Mouse (Mus musculus) CH12F3 (cell line): Measurements from ENCODE around the gene Rpp25l.
"Not testable (repeated sequence)": the region's sequence is repeated elsewhere in the genome, so short reads cannot be mapped to it uniquely, and the experiment has no call there.

ENCODE experiments used
- in situ Hi-C: fragments of 300-500 bp; cut with MboI; formaldehyde crosslinking; loops from 2 replicates; pipeline ENCODE4 v1.14.3; 2020; ENCODE audit warnings: low sequenced_read_pairs

The Rpp25l gene

DNA sequence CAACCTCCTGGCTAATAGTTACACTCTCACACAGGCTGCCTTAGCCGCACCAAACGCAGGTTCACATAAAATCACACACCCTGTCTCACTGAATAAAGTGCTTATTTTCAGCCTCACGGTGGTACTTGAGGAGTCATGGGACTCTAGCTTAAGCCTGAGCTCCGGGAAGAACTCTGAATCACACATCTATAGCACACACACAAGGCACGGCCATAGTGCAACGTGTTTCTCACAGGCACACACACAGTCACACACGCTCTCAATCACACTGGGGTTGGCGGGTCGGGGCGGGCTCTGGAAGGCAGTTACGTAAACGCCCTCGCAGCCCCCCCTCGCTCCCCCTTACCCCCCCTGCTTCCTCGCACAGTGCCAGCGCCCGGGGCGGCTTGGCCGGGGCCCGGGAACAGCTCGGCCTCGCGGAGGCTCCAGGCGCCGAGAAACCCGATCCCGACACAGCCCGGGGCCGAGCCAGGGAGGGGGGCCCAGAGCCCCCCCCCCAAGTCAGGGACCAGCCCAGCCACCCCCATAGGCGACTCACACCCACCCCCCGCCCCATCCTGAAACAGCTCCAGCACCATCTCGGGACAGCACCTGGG is 14.8 kb downstream of the Rpp25l start:
- in situ Hi-C loops = not testable (repeated sequence)

DNA sequence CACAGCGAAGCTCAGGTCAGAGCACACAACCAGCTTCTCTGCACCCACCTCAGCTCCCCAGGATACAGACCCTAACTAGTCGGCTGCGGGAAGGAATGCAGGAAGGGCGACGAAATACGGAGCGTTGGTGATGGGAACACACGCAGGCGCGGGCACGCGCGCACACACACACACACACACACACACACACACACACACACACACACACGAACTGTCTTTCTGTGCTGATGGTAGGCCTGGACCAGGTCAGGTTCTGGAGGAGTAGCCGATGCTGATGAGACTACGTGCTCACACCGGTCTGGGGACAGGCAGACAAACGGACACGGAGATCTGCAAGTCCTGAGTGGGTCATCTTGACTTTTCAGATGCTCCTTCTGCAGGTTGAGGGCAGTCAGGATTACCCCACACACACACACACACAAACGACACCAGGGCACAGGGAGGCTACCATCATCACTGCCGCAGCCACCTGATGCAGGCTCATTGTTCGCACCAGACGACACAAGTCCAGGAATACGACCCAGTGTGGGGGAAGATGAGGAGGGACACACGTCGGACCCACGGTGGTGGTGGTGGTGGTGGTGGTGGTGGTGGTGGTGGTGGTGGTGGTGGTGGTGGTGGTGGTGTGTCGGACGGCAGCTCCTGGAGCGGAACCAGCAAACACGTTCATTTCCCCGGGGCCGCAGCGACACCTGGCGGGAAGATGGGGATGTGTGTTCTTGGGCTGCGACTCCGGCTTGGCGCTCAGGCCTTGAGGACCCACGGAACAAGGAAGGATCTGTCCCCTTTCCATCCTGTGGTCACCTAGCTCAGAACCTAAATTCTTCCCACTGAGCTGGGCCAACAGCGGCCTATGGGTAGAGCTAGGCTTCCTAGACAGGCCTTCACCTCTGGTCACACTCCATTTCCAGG is 16.1 kb downstream of the Rpp25l start, which contains the start of gene Cntfr:
TSS of gene Cntfr (minus strand) at position 160 of the 912 bp plus-strand sequence.
- in situ Hi-C loops = not testable (repeated sequence)

DNA sequence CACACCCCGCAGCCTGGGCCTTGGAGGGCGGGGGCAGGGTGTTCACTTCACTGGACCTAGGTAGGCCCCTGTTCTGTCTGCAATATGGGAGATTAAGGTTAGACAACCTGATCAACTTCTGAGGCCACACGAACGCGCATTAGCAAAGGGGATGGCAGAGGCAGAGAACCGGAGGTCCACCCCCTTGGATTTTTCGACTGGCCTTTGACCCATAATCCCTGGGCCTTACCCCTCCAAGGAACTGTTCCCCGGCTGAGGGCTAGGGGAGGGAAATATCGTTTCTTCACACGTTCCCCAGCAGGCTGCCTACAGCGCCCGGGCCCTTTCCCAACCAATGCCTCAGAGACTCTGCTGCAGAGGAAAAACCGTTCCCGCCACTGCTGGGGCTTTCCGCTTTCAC is 16.9 kb downstream of the Rpp25l start:
- in situ Hi-C loops = not testable (repeated sequence)

DNA sequence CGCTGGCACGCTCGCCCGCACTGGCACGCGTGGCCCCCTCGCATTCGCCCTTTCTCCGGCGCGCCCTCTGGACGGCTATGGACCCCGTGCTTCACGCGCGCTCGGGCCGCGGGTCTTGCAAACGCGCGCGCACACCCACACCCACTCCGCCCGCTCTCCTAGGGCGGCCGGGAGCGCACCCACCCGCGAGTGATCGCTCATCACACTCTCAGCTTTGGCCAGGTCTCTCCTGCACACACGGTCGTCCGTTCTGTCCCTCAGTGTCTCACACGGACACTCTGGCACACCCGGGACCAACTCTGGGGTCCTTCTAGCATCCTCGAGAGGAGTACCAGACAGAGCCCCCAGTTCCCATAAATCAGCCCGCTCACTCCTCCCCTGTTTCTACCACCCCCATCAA is 17.5 kb downstream of the Rpp25l start:
- in situ Hi-C loops = not testable (repeated sequence)

DNA sequence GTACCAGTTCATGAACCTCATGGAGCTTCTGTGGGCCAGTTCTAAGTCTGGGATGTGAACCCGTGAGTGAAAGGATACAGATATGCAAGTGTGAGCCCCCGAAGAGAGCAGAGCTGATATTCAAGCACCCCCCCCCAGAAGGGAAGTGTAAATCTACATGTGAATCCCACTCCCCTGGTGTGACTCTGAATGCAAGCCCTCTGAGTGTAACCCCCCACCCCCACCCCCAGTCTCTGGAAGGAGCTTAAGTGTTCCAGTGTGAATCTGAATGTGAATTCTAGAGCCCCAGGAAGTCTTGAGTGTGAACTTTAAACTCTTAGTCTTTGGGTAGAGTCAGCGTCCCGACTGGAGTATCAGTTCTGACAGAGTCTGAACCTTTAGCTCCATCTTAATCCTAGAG is 19.8 kb downstream of the Rpp25l start:
- in situ Hi-C loops = not testable (repeated sequence)

DNA sequence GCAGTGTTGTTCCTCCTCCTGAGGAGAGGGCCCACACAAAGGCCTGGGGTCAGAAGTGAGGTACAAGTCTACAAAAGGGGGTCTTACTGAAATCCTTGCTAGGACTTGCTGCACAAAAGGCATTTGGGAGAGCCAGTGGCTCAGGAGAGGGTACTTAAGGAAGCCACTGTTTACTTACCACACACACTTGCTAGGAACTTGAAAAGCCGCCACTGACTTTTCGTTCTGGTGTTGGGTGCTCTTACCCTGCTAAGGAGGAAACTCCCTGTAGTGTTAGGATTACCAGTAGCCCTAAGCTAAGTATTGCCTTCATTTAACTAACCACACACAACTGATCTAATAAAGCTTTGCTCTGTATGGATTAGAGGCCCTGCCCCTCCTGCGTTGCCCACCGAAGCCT is 23.3 kb downstream of the Rpp25l start:
- in situ Hi-C loops = not testable (repeated sequence)

DNA sequence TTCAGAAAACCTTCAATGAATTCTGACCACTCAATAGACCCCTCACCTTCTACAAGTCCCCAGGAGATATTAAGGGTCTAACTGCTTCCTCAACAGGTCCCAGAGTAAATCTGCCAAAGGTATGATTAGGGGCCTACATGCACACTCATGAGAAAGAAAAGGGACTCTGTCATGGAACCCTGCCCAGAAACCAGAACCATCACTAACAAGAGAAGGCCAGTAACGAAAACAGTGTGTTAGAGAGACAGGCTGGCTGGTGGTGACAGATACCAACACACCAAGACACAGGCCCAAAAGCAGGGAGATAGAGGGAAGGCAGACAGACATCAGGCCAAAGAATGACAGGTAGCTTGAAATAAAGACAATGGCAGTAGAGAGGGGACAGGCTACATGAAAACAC is 24.8 kb downstream of the Rpp25l start:
- in situ Hi-C loops = not testable (repeated sequence)

DNA sequence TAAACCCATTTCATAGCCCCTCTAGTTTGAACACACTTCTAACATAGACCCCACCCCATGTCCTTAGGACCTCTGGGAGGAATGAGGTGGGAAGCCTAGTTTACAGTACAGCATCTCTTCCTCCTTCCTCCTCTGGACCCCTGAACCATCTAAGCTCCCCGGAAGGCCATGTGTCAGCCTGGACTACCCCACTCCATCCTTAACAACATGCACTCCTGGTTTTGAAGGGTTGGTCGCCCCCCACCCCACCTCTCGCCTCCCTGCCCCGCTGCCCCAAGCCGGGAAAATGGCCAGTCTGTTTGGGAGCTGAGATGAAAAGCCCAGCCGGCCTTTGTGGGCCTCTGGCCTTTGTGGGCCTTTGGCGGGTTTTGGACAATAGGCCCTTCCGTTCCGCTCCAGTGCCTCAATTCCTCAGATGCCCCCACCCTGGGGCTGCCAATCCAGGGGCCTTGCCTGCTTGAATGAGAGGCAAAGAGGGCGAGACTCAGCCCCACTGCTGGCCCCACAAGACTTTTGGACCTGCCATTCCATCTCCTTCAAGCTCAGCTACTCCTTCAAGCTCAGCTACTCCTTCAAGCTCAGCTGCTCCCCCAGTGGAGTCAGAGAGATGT is 27.3 kb downstream of the Rpp25l start:
- in situ Hi-C loops = not testable (repeated sequence)

DNA sequence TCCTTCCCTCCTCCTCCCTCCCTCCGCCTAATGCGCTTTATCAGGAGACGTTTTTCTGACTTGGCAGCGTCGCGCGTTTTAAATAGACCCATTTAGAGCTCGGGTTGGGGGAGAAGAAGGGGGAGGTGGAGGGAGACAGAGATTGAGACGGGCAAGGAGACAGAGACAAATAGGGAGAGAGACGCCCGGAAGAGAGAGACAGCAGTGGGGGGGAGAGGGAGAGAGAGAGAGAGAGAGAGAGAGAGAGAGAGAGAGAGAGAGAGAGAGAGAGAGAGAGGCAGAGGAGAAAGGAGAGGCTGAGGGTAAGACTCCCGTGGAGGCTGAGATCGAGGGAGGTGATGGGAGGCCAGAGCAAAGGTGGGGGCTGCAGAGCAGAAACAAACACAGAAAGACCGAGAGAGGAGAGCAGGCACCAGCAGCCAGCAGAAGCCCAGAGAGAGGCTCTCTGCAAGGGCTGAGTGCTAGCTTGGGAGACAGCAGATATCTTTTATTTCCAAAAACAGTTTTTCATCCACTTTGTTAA is 28.3 kb downstream of the Rpp25l start:
- in situ Hi-C loops = not testable (repeated sequence)

DNA sequence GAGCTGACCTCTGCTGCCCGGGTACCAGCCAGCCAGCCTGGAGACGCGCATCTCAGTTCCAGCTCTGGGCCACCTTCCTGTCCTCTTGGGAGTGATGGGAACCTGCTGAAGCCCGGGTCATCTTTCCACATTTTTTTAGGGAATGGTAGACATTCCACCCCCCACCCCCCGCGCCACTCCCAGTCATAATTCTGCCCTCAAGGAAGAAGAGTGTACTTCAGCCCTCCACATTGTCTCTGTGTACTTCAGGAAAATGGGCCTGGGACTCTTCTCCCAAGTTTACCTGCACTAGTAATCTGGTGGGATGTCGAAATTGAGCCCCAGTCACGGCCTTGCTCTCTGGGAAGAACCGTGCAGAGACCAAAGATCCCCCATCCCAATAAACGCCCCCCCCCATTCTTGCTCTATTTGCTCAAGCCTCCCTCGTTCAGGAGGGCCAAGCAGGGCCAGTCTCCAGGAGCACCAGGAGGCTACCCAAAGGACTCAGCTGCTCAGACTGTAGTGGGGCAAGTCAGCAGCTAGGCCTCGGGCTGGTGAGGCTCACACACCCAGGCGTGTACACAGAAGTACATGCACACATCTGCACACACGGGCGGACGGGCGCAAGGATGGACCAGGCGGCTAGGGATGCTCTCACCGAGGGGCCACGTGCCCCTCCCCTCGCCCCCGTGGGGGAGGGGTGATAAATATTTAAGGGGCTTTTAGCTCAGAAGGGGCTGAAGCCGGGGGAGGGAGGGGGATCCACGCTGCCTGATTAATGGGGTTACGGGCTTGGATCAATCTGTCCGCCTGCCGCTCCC is 29.0 kb downstream of the Rpp25l start:
- in situ Hi-C loops = not testable (repeated sequence)

DNA sequence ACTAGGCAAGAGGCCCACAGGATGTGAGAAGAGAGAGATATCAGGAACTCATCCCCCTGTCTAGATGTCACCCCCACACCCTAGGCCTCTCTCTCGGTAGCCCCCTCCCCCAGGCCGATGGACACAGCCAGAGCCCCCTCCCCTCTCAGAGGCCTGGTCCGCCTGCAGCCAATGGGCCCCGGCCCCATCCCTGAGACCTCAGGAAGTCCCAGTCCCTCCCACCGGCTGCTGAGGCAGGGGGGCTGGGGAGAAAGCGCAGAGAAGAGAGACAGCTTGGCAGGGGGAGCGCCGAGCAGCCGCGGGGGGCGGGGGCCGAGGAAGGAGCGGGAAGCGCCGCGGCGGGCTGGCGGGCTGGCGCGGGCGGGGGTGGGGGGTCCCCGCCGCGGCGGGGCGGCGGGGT is 30.0 kb downstream of the Rpp25l start:
- in situ Hi-C loops = not testable (repeated sequence)

DNA sequence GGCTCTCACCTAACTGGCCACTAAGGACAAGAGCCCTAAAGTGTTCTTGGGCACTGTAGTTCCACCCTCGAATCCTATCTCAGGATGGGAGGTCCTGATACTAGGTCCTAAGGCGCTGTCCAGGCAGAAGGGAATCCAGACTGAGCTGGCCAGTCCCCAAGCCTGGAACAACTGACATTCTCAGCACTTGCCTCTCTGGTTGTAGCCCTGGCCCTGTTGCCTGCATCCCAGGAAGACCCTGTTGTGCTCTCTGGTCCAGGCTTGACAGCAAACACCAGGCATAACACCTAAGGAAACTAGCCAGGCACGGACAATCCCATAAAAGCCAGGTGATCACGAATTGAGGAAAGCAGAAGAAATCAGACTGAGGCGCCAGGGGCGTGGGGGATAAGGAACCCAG is 30.5 kb downstream of the Rpp25l start:
- in situ Hi-C loops = no loop called here

DNA sequence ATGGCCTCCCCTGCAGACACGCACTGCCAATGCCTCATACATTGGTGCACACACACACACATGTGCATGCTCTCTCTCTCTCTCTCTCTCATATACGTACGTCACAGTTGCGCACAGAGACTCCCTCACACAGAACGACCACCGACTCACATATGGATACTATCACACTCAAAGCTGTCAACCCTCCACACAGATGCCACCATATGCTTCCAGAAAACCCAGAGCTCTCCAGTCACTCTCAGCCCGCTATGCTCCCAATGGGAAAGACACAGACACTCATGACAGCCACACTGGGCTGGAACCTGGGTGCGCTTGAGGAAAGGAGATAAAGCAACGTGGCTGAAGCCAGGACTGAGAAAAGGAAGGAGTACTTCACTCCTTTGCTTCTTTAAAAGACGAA is 31.4 kb downstream of the Rpp25l start:
- in situ Hi-C loops = no loop called here

DNA sequence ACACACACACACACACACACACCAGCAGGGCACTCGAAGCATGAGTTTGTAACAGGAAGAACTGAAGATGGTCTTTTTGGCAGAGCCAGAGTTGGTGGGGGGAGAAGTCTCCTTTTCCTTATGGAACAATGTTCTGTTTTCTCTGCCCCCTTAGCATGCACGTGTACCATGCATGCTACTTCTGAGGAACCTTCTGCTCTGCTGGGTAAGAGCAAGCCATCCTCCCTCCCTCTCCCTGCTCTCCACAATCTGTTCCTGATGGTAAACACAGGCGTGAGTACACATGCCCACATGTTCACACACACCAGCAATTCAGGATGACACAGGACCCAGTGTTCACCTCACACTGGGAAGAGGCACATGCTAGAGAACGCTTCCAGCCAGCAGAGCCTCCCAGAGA is 32.2 kb downstream of the Rpp25l start:
- in situ Hi-C loops = no loop called here

DNA sequence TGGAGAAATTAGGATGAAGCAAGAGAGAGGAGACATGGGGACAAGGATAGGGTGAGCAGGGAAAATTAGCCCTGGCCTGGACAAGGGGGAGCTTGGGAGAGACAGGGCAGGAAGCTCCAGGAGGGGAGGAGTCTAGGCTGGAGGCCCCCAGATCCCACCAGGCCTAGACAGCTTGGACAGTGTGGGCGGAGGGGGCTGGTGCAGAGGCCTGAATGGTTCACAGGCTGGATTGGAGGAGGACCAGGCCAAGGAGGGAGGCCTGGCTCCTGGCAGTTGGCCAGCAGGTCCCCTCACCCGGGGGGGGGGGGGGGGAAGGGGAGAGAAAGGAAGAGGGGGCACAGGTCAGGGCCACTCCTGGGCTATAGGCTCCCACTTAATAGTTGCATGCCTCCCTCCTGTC is 34.0 kb downstream of the Rpp25l start:
- in situ Hi-C loops = no loop called here

DNA sequence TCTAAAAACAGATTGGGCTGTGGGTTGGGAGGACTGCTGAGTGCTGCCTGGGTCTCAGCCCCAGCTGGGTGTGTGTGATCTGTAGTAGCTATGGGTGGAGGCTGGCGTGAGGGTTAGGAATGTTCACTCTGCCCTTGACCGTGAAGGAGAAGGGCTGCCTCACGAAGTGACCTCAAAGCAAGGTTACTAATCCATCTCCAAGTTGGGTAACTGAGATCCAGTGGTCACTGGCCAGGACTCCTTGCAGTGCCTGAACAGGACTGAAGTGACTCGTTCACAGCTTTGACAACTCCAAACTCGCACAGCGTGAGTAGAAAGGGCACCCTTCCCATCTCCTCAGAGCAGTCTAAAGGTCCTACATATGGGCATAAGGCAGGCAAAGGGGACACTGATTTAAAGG is 34.5 kb downstream of the Rpp25l start:
- in situ Hi-C loops = no loop called here

DNA sequence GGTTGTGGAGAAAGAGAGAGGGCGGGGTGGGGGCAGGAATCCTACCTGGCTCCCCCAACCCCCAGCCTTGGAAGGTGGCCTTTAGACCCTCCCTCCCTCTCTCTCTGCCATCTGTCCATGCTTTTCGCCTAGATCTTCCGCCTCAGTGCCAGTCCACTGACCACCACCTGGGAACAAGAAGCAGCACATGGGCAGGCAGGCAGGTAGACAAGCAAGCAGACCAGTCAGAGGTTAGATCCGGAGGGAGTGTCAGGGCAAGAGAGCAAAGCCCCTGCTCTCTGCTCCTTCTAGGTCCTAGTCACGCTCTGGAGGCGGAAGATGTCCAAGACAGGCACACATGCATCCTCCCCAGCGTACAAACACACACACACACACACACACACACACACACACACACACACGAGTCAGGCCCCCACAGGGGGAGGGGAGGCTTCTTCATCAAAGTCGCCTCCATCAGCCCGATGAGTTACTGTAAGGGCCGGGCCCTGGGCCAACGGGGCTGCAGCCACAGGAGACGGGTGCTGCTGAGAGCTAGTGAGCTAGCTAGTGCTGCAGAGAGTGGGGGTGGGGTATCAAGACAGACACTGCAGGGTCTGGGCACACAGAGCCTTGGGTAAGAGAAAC is 36.2 kb downstream of the Rpp25l start:
- in situ Hi-C loops = no loop called here

DNA sequence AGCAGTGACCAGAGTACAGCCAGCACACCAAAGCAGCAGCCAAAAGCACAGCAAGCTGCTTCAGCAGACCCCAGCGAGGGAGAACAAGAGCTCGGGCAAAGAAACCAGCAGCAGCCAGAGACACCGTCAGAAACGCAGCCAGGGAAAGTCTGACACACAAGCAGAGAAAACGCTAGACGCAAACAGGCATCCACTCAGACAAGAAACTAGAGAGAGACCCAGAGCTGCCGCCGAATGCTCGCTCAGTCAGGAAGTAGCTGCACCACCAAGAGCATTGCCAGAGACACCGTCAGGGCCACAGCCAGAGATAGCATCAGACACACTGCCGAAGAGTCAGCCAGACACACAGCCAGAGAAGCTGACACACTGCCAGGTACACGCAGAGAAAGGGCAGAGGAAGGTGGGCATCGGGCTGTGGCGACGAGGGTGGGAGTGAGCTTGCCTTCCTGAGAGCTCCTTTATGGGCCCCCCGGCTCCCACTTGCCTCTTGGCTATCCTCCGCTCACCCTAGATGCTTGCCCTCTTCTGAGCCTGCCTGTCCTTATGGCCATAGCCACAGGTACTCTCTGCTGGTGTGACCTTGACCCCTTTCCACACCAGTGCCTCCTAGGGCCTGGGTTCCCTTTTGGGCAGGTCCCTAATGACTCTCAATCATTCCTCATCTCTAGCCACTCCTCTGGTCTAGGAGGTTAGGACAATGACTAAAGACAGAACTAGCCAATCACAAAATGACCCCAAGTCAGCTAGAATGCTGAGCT is 36.9 kb downstream of the Rpp25l start:
- in situ Hi-C loops = no loop called here

DNA sequence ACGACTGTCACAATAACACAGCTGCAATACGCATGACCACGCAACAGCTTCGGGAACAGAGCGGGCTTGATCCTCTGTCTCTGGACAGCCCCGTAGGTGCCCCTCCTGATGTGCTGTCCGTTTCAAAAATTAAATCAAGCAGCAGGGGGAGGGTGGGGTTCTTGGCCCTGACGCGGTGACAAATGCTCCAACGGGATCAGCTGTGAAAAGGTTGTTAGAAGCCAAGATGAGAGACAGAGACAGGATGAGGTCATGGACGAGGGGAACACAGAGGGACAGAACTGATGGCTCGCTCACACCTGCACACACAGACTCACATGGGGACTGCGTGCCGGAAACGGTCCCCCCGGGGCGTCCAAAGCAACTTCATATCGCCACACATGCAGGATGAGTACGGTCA is 40.1 kb downstream of the Rpp25l start:
- in situ Hi-C loops = no loop called here

DNA sequence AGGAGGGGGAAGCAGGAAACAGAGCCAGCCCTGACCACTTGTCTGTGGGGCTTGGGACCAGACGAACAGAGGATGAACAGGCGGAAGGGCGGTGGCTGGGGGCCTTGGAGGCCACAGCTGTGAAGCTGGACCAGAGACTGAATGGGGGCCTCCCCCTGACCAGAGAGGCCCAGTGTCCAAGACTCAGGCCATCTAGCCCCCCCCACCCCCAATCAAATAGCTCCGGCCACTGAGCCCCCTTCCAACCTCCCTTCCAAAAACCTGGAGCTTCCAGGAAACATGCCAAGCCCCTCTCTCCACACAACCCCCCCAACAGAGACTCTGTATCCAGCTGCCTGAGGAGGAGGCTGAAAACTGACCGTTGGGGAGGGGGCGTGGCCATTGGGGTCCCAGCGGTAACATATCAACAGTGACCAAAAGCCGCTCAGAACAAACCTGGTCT is 40.8 kb downstream of the Rpp25l start:
- in situ Hi-C loops = no loop called here
